Mouse (Mus musculus) cortical plate, adult 2 months (tissue): ENCODE results near the gene Kansl1.

Source experiments
- CTCF ChIP-seq: fragments of 200-500 bp; IDR thresholded peaks from 2 replicates; pipeline ENCODE4 v1.5.1; 2011; ENCODE audit warnings: mild to moderate bottlenecking, control low read depth, low read length; ENCODE audit not compliant: insufficient read depth; ENCODE audit errors: extremely low read depth
- POLR2A ChIP-seq: fragments of 200-500 bp; IDR thresholded peaks from 2 replicates; pipeline ENCODE4 v1.6.1; 2011; ENCODE audit warnings: mild to moderate bottlenecking, low read length, control low read depth; ENCODE audit not compliant: insufficient read depth; ENCODE audit errors: extremely low read depth

DNA sequence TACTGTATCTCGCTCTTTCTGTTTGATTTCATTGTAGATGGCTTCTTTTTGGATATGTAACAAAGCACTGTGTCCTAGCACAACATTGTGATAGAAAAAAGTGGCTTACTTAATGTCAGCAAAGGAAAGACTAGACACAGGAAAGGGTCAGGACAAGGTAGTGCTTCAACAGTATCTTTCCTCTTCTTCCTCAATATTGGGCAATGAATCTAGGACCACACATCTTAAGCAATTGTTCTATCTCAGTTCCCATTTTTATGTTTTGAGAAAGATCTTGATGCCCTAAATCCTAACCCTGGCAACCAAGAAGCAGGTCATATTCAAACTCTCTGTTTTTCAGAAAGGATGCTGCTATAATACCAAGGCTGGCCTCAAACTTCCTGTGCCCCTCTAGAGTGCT, 81.4 kb downstream of the Kansl1 start:
- TF ChIP-seq POLR2A (no peak), CTCF (no peak)
